ENCODE assay signal across 26 mouse cellular contexts in the genomic region with DNA sequence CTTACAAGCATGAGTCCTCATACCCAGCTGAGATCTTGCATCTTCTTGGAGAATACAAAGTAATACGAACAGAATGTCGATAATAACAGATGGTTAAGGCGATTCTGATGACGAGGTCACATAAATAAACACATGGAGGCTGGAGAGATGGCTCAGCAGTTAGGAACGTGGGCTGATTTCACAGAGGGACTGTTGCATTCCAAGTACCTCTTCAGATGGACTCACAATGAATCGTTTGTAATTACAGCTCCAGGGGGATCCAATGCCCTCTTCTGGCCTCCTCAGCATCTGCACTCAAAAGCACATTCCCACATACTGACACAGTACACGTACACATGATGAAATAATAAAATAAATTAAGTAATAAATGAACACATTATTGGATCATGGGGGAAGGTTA.
DNase-seq lines count a peak whose midpoint lies in the region; ATAC-seq and TF ChIP-seq lines count a peak whose summit lies in the region.
"Had no signal": no experiment of that assay in that cellular context is flagged by ENCODE, and none has a peak within 500 bp of the region (broad histone marks: within the 10 kb centered on the region; RNA-seq: fewer than 3 reads in every experiment).

No protein-coding gene starts in this region.

- no peak for ATAC-seq in lung, postnatal 0 days
- ATAC-seq in stomach, postnatal 0 days (ENCODE audit: low FRiP score, low TSS enrichment), result no peak
- ATAC-seq in hindbrain, postnatal 0 days, result no peak
- ATAC-seq: forebrain, embryonic 13.5 days had no signal

- H3K27me3 ChIP-seq in lung, postnatal 0 days (replicated peaks; ENCODE audit: insufficient read depth, low read length), result no peaks in the 10 kb centered on the region
- H3K27me3 ChIP-seq in stomach, postnatal 0 days (ENCODE audit: control insufficient read depth, insufficient read depth, low read length), result no peaks in the 10 kb centered on the region
- H3K27me3 ChIP-seq in hindbrain, postnatal 0 days (ENCODE audit: insufficient read depth, low read length), result no peaks in the 10 kb centered on the region
- H3K27me3 ChIP-seq: CH12.LX; forebrain, embryonic 13.5 days; heart, embryonic 15.5 days; hindbrain, embryonic 12.5 days; limb, embryonic 12.5 days; neural tube, embryonic 15.5 days had no signal

- no peak for TF ChIP-seq EP300 in lung, postnatal 0 days (IDR thresholded peaks at IDR 0.05)
- no peak for TF ChIP-seq EP300 in stomach, postnatal 0 days (optimal IDR thresholded peaks at IDR 0.05)

- no peaks in the 10 kb centered on the region for H3K36me3 ChIP-seq in lung, postnatal 0 days (ENCODE audit: insufficient read depth, low read length)
- H3K36me3 ChIP-seq in stomach, postnatal 0 days (ENCODE audit: control insufficient read depth, insufficient read depth, low read length), result no peaks in the 10 kb centered on the region
- no peaks in the 10 kb centered on the region for H3K36me3 ChIP-seq in hindbrain, postnatal 0 days (ENCODE audit: insufficient read depth, low read length)
- H3K36me3 ChIP-seq: G1E; heart, embryonic 10.5 days; heart, embryonic 15.5 days; hindbrain, embryonic 12.5 days; limb, embryonic 12.5 days; neural tube, embryonic 15.5 days had no signal

- H3K9me3 ChIP-seq in lung, postnatal 0 days (ENCODE audit: low read length), result no peaks in the 10 kb centered on the region
- H3K9me3 ChIP-seq in stomach, postnatal 0 days (ENCODE audit: control insufficient read depth, low read length), result no peaks in the 10 kb centered on the region
- no peaks in the 10 kb centered on the region for H3K9me3 ChIP-seq in hindbrain, postnatal 0 days (ENCODE audit: low read length)
- H3K9me3 ChIP-seq: forebrain, embryonic 13.5 days; G1E; heart, embryonic 10.5 days; heart, embryonic 15.5 days; hindbrain, embryonic 12.5 days; neural tube, embryonic 15.5 days had no signal

- peak; percentile 28 for TF ChIP-seq CTCF in layer of hippocampus, adult 2 months (conservative IDR thresholded peaks at IDR 0.05)
- TF ChIP-seq CTCF in lung, postnatal 0 days (IDR thresholded peaks at IDR 0.05), result peak; percentile 24
- TF ChIP-seq CTCF in stomach, postnatal 0 days (IDR thresholded peaks at IDR 0.05; ENCODE audit: low read depth), result peak; percentile 30; the same call in 1 of the 2 replicates
- no peak for TF ChIP-seq CTCF in hindbrain, postnatal 0 days (IDR thresholded peaks at IDR 0.05; ENCODE audit: low read depth)

- H3K9ac ChIP-seq in lung, postnatal 0 days (replicated peaks; ENCODE audit: low read depth), result no peak overlapping the region
- no peak overlapping the region for H3K9ac ChIP-seq in stomach, postnatal 0 days (ENCODE audit: low read length)
- H3K9ac ChIP-seq in hindbrain, postnatal 0 days (replicated peaks; ENCODE audit: low read length), result no peak overlapping the region
- H3K9ac ChIP-seq: forebrain, embryonic 13.5 days; heart, embryonic 15.5 days; hindbrain, embryonic 12.5 days; limb, embryonic 12.5 days; neural tube, embryonic 15.5 days had no signal

- no peak overlapping the region for H3K4me3 ChIP-seq in layer of hippocampus, adult 2 months
- H3K4me3 ChIP-seq in lung, postnatal 0 days (ENCODE audit: low read depth, low read length), result no peak overlapping the region
- H3K4me3 ChIP-seq in stomach, postnatal 0 days (ENCODE audit: low read depth, low read length), result no peak overlapping the region
- H3K4me3 ChIP-seq in hindbrain, postnatal 0 days (ENCODE audit: low read length), result no peak overlapping the region
- H3K4me3 ChIP-seq: forebrain, embryonic 13.5 days; heart, embryonic 10.5 days; heart, embryonic 15.5 days; hindbrain, embryonic 12.5 days; left cerebral cortex, adult 2 months; limb, embryonic 12.5 days; neural tube, embryonic 15.5 days had no signal

- no peak overlapping the region for H3K4me2 ChIP-seq in lung, postnatal 0 days (replicated peaks; ENCODE audit: low read depth, low read length)
- H3K4me2 ChIP-seq in stomach, postnatal 0 days (replicated peaks; ENCODE audit: low read depth), result no peak overlapping the region
- H3K4me2 ChIP-seq in hindbrain, postnatal 0 days (ENCODE audit: low read depth, low read length), result no peak overlapping the region
- H3K4me2 ChIP-seq: forebrain, embryonic 13.5 days; heart, embryonic 15.5 days; hindbrain, embryonic 12.5 days; limb, embryonic 12.5 days; neural tube, embryonic 15.5 days had no signal

- DNase-seq in layer of hippocampus, adult 2 months (ENCODE audit: low spot score in 2 of 2), result no peak
- no peak for DNase-seq in layer of hippocampus, postnatal 10 days (ENCODE audit: low spot score in 2 of 2)
- no peak for DNase-seq in lung, postnatal 0 days (ENCODE audit: low spot score)
- DNase-seq in lung, adult 18-20 months, result no peak
- peak; percentile 4 for DNase-seq in ZHBTc4 (ENCODE audit: low read depth, low spot score)
- no peak for DNase-seq in stomach, postnatal 0 days (ENCODE audit: low spot score)
- no peak for DNase-seq in hindbrain, postnatal 0 days (ENCODE audit: low spot score)
- no peak for DNase-seq in layer of hippocampus, postnatal 36 days
- DNase-seq: adrenal gland, postnatal 25 days; cerebellum, adult 2 months; cerebellum, postnatal 25 days; gastrocnemius, postnatal 10 days; kidney, adult 2 months; layer of hippocampus, adult 9-11 months; midbrain, embryonic 14.5 days; retina, postnatal 1 day; right cerebral cortex, postnatal 25 days had no signal

- no peaks in the 10 kb centered on the region for H3K4me1 ChIP-seq in lung, postnatal 0 days (ENCODE audit: insufficient read depth, low read depth, low read length)
- no peaks in the 10 kb centered on the region for H3K4me1 ChIP-seq in stomach, postnatal 0 days (replicated peaks; ENCODE audit: control insufficient read depth, insufficient read depth)
- H3K4me1 ChIP-seq in hindbrain, postnatal 0 days (ENCODE audit: insufficient read depth, low read length), result no peaks in the 10 kb centered on the region
- H3K4me1 ChIP-seq: forebrain, embryonic 13.5 days; heart, embryonic 10.5 days; heart, embryonic 15.5 days; hindbrain, embryonic 12.5 days; neural tube, embryonic 15.5 days had no signal

- no peak overlapping the region for H3K27ac ChIP-seq in layer of hippocampus, adult 2 months
- no peak overlapping the region for H3K27ac ChIP-seq in lung, postnatal 0 days (ENCODE audit: low read length)
- H3K27ac ChIP-seq in stomach, postnatal 0 days (replicated peaks), result no peak overlapping the region
- no peak overlapping the region for H3K27ac ChIP-seq in hindbrain, postnatal 0 days
- H3K27ac ChIP-seq: forebrain, embryonic 13.5 days; heart, embryonic 10.5 days; heart, embryonic 15.5 days; hindbrain, embryonic 12.5 days; left cerebral cortex, adult 2 months; limb, embryonic 12.5 days; neural tube, embryonic 15.5 days had no signal

- 67% methylated on average over 7 of the region's 7 CpGs for WGBS in lung, postnatal 0 days
- WGBS in stomach, postnatal 0 days, result 69% methylated on average over 7 of the region's 7 CpGs
- 82% methylated on average over 7 of the region's 7 CpGs for WGBS in hindbrain, postnatal 0 days
